Mouse (Mus musculus) kidney, adult 18-20 months (tissue): ENCODE results near the gene Astn2.

Experiments used
- DNase-seq: peaks from one replicate; pipeline ENCODE4 v3.0.0; 2021

Astn2 gene

GRCm38 (mm10) chr4:65831872-65832271 lies 572.5 kb downstream of the Astn2 start:
- no peak for DNase-seq

- DNase-seq, result no peak
Observed at GRCm38 (mm10) chr4:65830495-65830894, 573.9 kb downstream of the Astn2 start.

- DNase-seq, result no peak
Observed at GRCm38 (mm10) chr4:65821070-65821469, 583.3 kb downstream of the Astn2 start.

- DNase-seq, result no peak
Observed at GRCm38 (mm10) chr4:65820236-65820635, 584.2 kb downstream of the Astn2 start.

GRCm38 (mm10) chr4:65819835-65820234 lies 584.6 kb downstream of the Astn2 start:
- DNase-seq, result no peak

GRCm38 (mm10) chr4:65814176-65814535 lies 590.3 kb downstream of the Astn2 start:
- DNase-seq, result no peak

- DNase-seq, result no peak
Observed at GRCm38 (mm10) chr4:65813500-65814175, 590.8 kb downstream of the Astn2 start.

- no peak for DNase-seq
Observed at GRCm38 (mm10) chr4:65807341-65807740, 597.1 kb downstream of the Astn2 start.

GRCm38 (mm10) chr4:65801204-65801603 lies 603.2 kb downstream of the Astn2 start:
- DNase-seq, result no peak

GRCm38 (mm10) chr4:65791051-65791450 lies 613.4 kb downstream of the Astn2 start:
- no peak for DNase-seq

GRCm38 (mm10) chr4:65773368-65774010 lies 630.9 kb downstream of the Astn2 start:
- DNase-seq, result no peak

- DNase-seq, result no peak
Observed at GRCm38 (mm10) chr4:65770952-65771351, 633.5 kb downstream of the Astn2 start.

GRCm38 (mm10) chr4:65767919-65768318 lies 636.5 kb downstream of the Astn2 start:
- DNase-seq, result no peak

- DNase-seq, result no peak
Observed at GRCm38 (mm10) chr4:65767431-65767830, 637.0 kb downstream of the Astn2 start.

GRCm38 (mm10) chr4:65765312-65765711 lies 639.1 kb downstream of the Astn2 start:
- DNase-seq, result no peak

GRCm38 (mm10) chr4:65764275-65764674 lies 640.1 kb downstream of the Astn2 start:
- DNase-seq, result no peak

- no peak for DNase-seq
Observed at GRCm38 (mm10) chr4:65763823-65764222, 640.6 kb downstream of the Astn2 start.

- no peak for DNase-seq
Observed at GRCm38 (mm10) chr4:65762116-65762515, 642.3 kb downstream of the Astn2 start.

GRCm38 (mm10) chr4:65761658-65762057 lies 642.8 kb downstream of the Astn2 start:
- no peak for DNase-seq

- DNase-seq, result no peak
Observed at GRCm38 (mm10) chr4:65758875-65759201, 645.6 kb downstream of the Astn2 start.

- no peak for DNase-seq
Observed at GRCm38 (mm10) chr4:65758174-65758874, 646.1 kb downstream of the Astn2 start.

- no peak for DNase-seq
Observed at GRCm38 (mm10) chr4:65752941-65753340, 651.5 kb downstream of the Astn2 start.

- DNase-seq, result no peak
Observed at GRCm38 (mm10) chr4:65744788-65745187, 659.6 kb downstream of the Astn2 start.

- DNase-seq, result no peak
Observed at GRCm38 (mm10) chr4:65744088-65744610, 660.3 kb downstream of the Astn2 start.
